Mouse (Mus musculus): ENCODE data around the gene Ash1l.
"Not testable (repeated sequence)": the region's sequence is repeated elsewhere in the genome, so short reads cannot be mapped to it uniquely, and the experiment has no call there.

Gene Ash1l

GRCm38 (mm10) chr3:88963211-88963610 is 12.8 kb downstream of the Ash1l start:
- not testable (repeated sequence) for DNase-seq

GRCm38 (mm10) chr3:88975012-88975411 is 24.6 kb downstream of the Ash1l start:
- no peak for DNase-seq

GRCm38 (mm10) chr3:88981206-88982010 is 31.0 kb downstream of the Ash1l start:
- DNase-seq: peak in 1 of 2 experiments; percentile 6

- peak in 1 of 2 experiments; percentile 13 for DNase-seq
Observed at GRCm38 (mm10) chr3:88983921-88984381, 33.5 kb downstream of the Ash1l start.

- no peak for DNase-seq
Observed at GRCm38 (mm10) chr3:88992793-88993192, 42.4 kb downstream of the Ash1l start.

GRCm38 (mm10) chr3:89001536-89001935 is 51.1 kb downstream of the Ash1l start:
- DNase-seq: no peak

- DNase-seq: peak in 1 of 2 experiments; percentile 10
Observed at GRCm38 (mm10) chr3:89030896-89031295, 80.5 kb downstream of the Ash1l start.

GRCm38 (mm10) chr3:89043359-89043758 is 92.9 kb downstream of the Ash1l start:
- no peak for DNase-seq

GRCm38 (mm10) chr3:89058361-89058760 is 107.9 kb downstream of the Ash1l start:
- DNase-seq: no peak

- peak; percentile 18 to 66 for DNase-seq
Observed at GRCm38 (mm10) chr3:89058783-89059182, 108.4 kb downstream of the Ash1l start.

- no peak for DNase-seq
Observed at GRCm38 (mm10) chr3:89061696-89062095, 111.3 kb downstream of the Ash1l start.

- DNase-seq: no peak
Observed at GRCm38 (mm10) chr3:89067265-89067664, 116.8 kb downstream of the Ash1l start.

- no peak for DNase-seq
Observed at GRCm38 (mm10) chr3:89077383-89077782, 127.0 kb downstream of the Ash1l start.

- not testable (repeated sequence) for DNase-seq
Observed at GRCm38 (mm10) chr3:89082287-89082686, 131.9 kb downstream of the Ash1l start.

- no peak for DNase-seq
Observed at GRCm38 (mm10) chr3:89084133-89084532, 133.7 kb downstream of the Ash1l start.

GRCm38 (mm10) chr3:89084654-89085190 is 134.3 kb downstream of the Ash1l start:
- DNase-seq: no peak

GRCm38 (mm10) chr3:89087338-89088110 is 137.1 kb downstream of the Ash1l start:
- peak; percentile 86 to 96 for DNase-seq

- DNase-seq: peak in 1 of 2 experiments; percentile 27
Observed at GRCm38 (mm10) chr3:89088974-89089373, 138.6 kb downstream of the Ash1l start.

GRCm38 (mm10) chr3:89089882-89090591 is 139.6 kb downstream of the Ash1l start:
- peak; percentile 91 to 95 for DNase-seq

GRCm38 (mm10) chr3:89090694-89091655 is 140.6 kb downstream of the Ash1l start:
- peak; percentile 85 to 90 for DNase-seq

GRCm38 (mm10) chr3:89091811-89092508 is 141.5 kb downstream of the Ash1l start:
- DNase-seq: no peak

All from kidney, postnatal 36 days (tissue).